ENCODE assay signal across 8 mouse cellular contexts in genomic region chr6:115994877-115995520, GRCm38 (mm10). TPM values are rescaled to one million over a fixed set of nuclear protein-coding genes. Genes with fewer than 3 reads are reported as not detected.
A peak's percentile ranks its signal among the peaks of the same experiment; 100 is the strongest.
DNase-seq lines count a peak whose midpoint lies in the region; ATAC-seq and TF ChIP-seq lines count a peak whose summit lies in the region.

Gene Plxnd1, minus strand, starts transcription at chr6:115995005.

- no peak for TF ChIP-seq CTCF in liver, adult 2 months (IDR thresholded peaks at IDR 0.05; ENCODE audit: low read depth, low read length)

- peaks cover 13% of the 10 kb centered on the region for H3K9me3 ChIP-seq in heart, embryonic 12.5 days (replicated peaks)
- H3K9me3 ChIP-seq in kidney, embryonic 16.5 days (ENCODE audit: low read length): no peaks in the 10 kb centered on the region

- peaks cover 47% of the 10 kb centered on the region for H3K4me1 ChIP-seq in brown adipose tissue, adult 24 weeks (ENCODE audit: control insufficient read depth, insufficient read depth, insufficient read length, low read length)
- H3K4me1 ChIP-seq in heart, embryonic 12.5 days (replicated peaks): peaks cover 69% of the 10 kb centered on the region
- H3K4me1 ChIP-seq in kidney, embryonic 16.5 days (ENCODE audit: insufficient read depth, low read length): peaks cover 65% of the 10 kb centered on the region
- peaks cover 5% of the 10 kb centered on the region; the same call in 1 of the 2 replicates for H3K4me1 ChIP-seq in liver, adult 2 months (ENCODE audit: control insufficient read depth, insufficient read depth, low read length)

- TF ChIP-seq POLR2A in liver, adult 2 months (IDR thresholded peaks at IDR 0.05; ENCODE audit: extremely low read depth, insufficient read depth, low read length): 0 out of 2 replicates have a peak, but pooled peaks have one; percentile 30

- peaks cover 6% of the 10 kb centered on the region; the same call in 1 of the 2 replicates for H3K79me2 ChIP-seq in liver, adult 2 months (ENCODE audit: control insufficient read depth, insufficient read depth, low read length)

- H3K4me2 ChIP-seq in heart, embryonic 12.5 days: peak within 1 kb of the TSS; percentile 75
- H3K4me2 ChIP-seq in kidney, embryonic 16.5 days (replicated peaks; ENCODE audit: low read depth, low read length): peak within 1 kb of the TSS; percentile 73

- H3K27me3 ChIP-seq in heart, embryonic 12.5 days (replicated peaks): peaks cover 23% of the 10 kb centered on the region
- H3K27me3 ChIP-seq in kidney, embryonic 16.5 days (ENCODE audit: insufficient read depth, low read length): 0 out of 2 replicates have a peak, but pooled peaks cover 10% of the 10 kb centered on the region
- peaks cover 9% of the 10 kb centered on the region; the same call in 1 of the 2 replicates for H3K27me3 ChIP-seq in liver, adult 2 months (ENCODE audit: control insufficient read depth, insufficient read depth, low read length)

- peak; percentile 53; the same call in 1 of the 2 replicates for ATAC-seq in erythroid progenitor cell, adult 5-6 weeks (replicated peaks; ENCODE audit: low FRiP score, poor library complexity, severe bottlenecking)
- ATAC-seq in heart, embryonic 12.5 days (ENCODE audit: insufficient number of reproducible peaks, low FRiP score): peak; percentile 84
- ATAC-seq in kidney, embryonic 16.5 days (ENCODE audit: low FRiP score, low TSS enrichment): peak; percentile 72
- peak; percentile 64 for ATAC-seq in monocyte, adult 5-6 weeks (replicated peaks; ENCODE audit: insufficient number of reproducible peaks, low FRiP score, low TSS enrichment, poor library complexity, severe bottlenecking)

- 3% methylated on average over 35 of the region's 51 CpGs for WGBS in heart, embryonic 12.5 days
- 0% methylated on average over 41 of the region's 51 CpGs for WGBS in kidney, embryonic 16.5 days
- 2% methylated on average over 44 of the region's 51 CpGs for WGBS in liver, adult 2 months

- peak within 1 kb of the TSS; percentile 75 for H3K4me3 ChIP-seq in brown adipose tissue, adult 24 weeks (ENCODE audit: insufficient read depth, low read depth, low read length)
- H3K4me3 ChIP-seq in heart, embryonic 12.5 days: peak within 1 kb of the TSS; percentile 58
- H3K4me3 ChIP-seq in kidney, embryonic 16.5 days (ENCODE audit: low read length): peak within 1 kb of the TSS; percentile 59
- H3K4me3 ChIP-seq in liver, adult 2 months (ENCODE audit: insufficient read depth, low read depth, low read length): peak within 1 kb of the TSS; percentile 79

- peak within 1 kb of the TSS; percentile 82 for H3K9ac ChIP-seq in heart, embryonic 12.5 days
- peak within 1 kb of the TSS; percentile 82 for H3K9ac ChIP-seq in kidney, embryonic 16.5 days (replicated peaks; ENCODE audit: low read length)
- peak within 1 kb of the TSS; percentile 81 for H3K9ac ChIP-seq in liver, adult 2 months (ENCODE audit: low read depth, low read length)

- H3K36me3 ChIP-seq in heart, embryonic 12.5 days: no peaks in the 10 kb centered on the region
- H3K36me3 ChIP-seq in kidney, embryonic 16.5 days (ENCODE audit: insufficient read depth, low read length): no peaks in the 10 kb centered on the region
- no peaks in the 10 kb centered on the region for H3K36me3 ChIP-seq in liver, adult 2 months (ENCODE audit: control insufficient read depth, insufficient read depth, low read length)

- DNase-seq in CD4-positive, CD25-positive, alpha-beta regulatory T cell, adult 2 months (ENCODE audit: low read depth, low spot score): peak; percentile 92
- DNase-seq in liver, adult 2 months (ENCODE audit: extremely low read depth, low read depth, low spot score): peak; percentile 63
- DNase-seq in spleen, postnatal 36 days (ENCODE audit: low spot score in 2 of 2): peak; percentile 88

- H3K27ac ChIP-seq in brown adipose tissue, adult 24 weeks (replicated peaks; ENCODE audit: low read depth, low read length): peak within 1 kb of the TSS; percentile 97
- H3K27ac ChIP-seq in heart, embryonic 12.5 days (ENCODE audit: poor library complexity, severe bottlenecking): peak within 1 kb of the TSS; percentile 84
- peak within 1 kb of the TSS; percentile 97 for H3K27ac ChIP-seq in kidney, embryonic 16.5 days (ENCODE audit: low read length)
- peak within 1 kb of the TSS; percentile 83 for H3K27ac ChIP-seq in liver, adult 2 months (replicated peaks; ENCODE audit: insufficient read depth, low read depth, low read length)

RNA-seq across cellular contexts. Expression of gene Plxnd1, which starts in this region (rescaled TPM):
- 20.2 and 24.0 TPM in 2 replicates for polyA plus RNA-seq in brown adipose tissue, adult 24 weeks (2012; ENCODE audit: insufficient read depth, insufficient read length, missing spikeins)
- total RNA-seq in erythroid progenitor cell, adult 5-6 weeks (2015; ENCODE audit: low replicate concordance): 9.6 and 22.3 TPM in 2 replicates
- total RNA-seq in erythroid progenitor cell, adult 5-6 weeks (2017; ENCODE audit: low replicate concordance): 2.0 and 2.3 TPM in 2 replicates
- 60.8 and 80.5 TPM in 2 replicates for polyA plus RNA-seq in heart, embryonic 12.5 days (2016; fragmentation: Nextera tagmentation; extraction: Ambion mirVana)
- polyA plus RNA-seq in kidney, embryonic 16.5 days (2015; fragmentation: Nextera tagmentation; extraction: Ambion mirVana): 55.5 and 62.4 TPM in 2 replicates
- 12.4 and 17.4 TPM in 2 replicates for total RNA-seq in liver, adult 2 months (2014; rRNA removed)
- 12.1 and 18.4 TPM in 2 replicates for polyA plus RNA-seq in liver, adult 2 months (2012; rRNA removed)
- total RNA-seq in monocyte, adult 5-6 weeks (2017): 8.2 to 17.6 TPM (median 17.6 TPM) in 3 replicates

Comparison
In these comparisons a context has a peak if more than half of its experiments do, and no peak if none do; other contexts are left out.
1. Peak in every context shown above with its lines: DNase-seq, ATAC-seq, H3K4me3 ChIP-seq and H3K27ac ChIP-seq.